Mouse (Mus musculus) lung, adult 2 months (tissue): ENCODE measurements around the gene Runx2.

Source experiments
- CTCF ChIP-seq: fragments of 200-500 bp; IDR thresholded peaks from 2 replicates; pipeline ENCODE4 v1.5.1; 2011; ENCODE audit warnings: mild to moderate bottlenecking, low read length, control low read depth; ENCODE audit not compliant: insufficient read depth
- POLR2A ChIP-seq: fragments of 200-500 bp; IDR thresholded peaks from 2 replicates; pipeline ENCODE4 v1.6.1; 2011; ENCODE audit warnings: low read depth, mild to moderate bottlenecking, control low read depth, low read length, borderline replicate concordance; ENCODE audit errors: extremely low read depth

- TF ChIP-seq CTCF (no peak), POLR2A (no peak)
These were observed 203.1 kb downstream of the Runx2 start for GRCm38 (mm10) chr17:44611543-44611942.
